In the genomic region with DNA sequence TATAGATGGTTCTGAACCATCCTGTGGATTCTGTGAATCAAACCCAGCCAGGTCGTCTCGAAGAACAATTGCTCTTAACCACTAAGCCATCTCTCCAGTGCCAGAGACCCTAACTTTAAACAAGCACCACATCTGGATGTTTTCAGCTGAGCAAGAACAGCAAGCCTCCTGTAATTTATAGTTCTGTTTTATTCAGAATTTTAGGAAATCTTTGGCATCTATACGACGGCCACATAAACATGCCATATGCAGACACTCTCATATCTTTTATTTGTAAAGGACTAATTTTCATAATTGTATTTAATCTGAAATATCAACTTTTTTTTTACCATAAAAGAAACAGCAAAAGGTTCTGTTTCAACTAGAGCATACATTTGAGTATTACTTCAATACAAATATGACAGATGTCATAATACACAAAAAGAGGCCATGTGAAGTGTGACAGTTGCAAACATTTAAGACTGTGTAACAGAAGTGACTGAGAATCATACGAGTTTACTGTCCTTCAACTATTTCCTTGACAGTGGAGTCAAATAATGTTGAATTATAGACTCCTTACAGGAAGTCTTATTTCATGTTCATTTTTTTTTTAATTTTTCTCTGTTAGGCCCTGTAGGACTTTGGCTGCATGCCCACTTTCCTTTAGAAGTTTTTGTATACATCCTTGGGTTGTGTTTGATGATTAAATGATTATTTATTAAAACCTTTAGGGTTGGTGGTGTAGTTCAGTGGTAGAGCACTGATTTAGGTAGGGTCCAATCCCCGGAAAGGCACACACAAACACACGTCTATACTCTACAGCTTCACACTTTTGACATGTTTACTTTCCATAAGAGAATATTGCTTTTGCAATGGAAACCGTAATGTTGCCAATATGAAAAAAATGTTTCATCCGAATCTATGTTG, we compare ENCODE assay signal across 25 mouse cellular contexts. TPM values are rescaled to one million over a fixed set of nuclear protein-coding genes. Genes with fewer than 3 reads are reported as not detected.
DNase-seq lines count a peak whose midpoint lies in the region; ATAC-seq and TF ChIP-seq lines count a peak whose summit lies in the region.
"Had no signal": no experiment of that assay in that cellular context is flagged by ENCODE, and none has a peak within 500 bp of the region (broad histone marks: within the 10 kb centered on the region; RNA-seq: fewer than 3 reads in every experiment).

No protein-coding gene starts in this region.

- ATAC-seq in intestine, embryonic 14.5 days (replicated peaks; ENCODE audit: low FRiP score, low TSS enrichment, low read depth): peak; percentile 54
- no peak for ATAC-seq in intestine, postnatal 0 days
- ATAC-seq in lung, postnatal 0 days: no peak
- ATAC-seq in intestine, embryonic 16.5 days: peak; percentile 32
- ATAC-seq in monocyte, adult 5-6 weeks (replicated peaks; ENCODE audit: insufficient number of reproducible peaks, low FRiP score, low TSS enrichment, poor library complexity, severe bottlenecking): no peak
- ATAC-seq: activated CD4-positive, CD25-positive, alpha-beta regulatory T cell, adult 4 months; liver, postnatal 0 days had no signal

- H3K27me3 ChIP-seq in intestine, embryonic 14.5 days (replicated peaks; ENCODE audit: control insufficient read depth, insufficient read depth, low read length): no peaks in the 10 kb centered on the region
- H3K27me3 ChIP-seq in intestine, postnatal 0 days (replicated peaks; ENCODE audit: control insufficient read depth, insufficient read depth, low read length): no peaks in the 10 kb centered on the region
- H3K27me3 ChIP-seq in lung, postnatal 0 days (replicated peaks; ENCODE audit: insufficient read depth, low read length): no peaks in the 10 kb centered on the region
- no peaks in the 10 kb centered on the region for H3K27me3 ChIP-seq in intestine, embryonic 16.5 days (replicated peaks; ENCODE audit: control insufficient read depth, insufficient read depth, low read length)
- H3K27me3 ChIP-seq: heart, embryonic 15.5 days had no signal

- H3K9me3 ChIP-seq in intestine, embryonic 14.5 days (ENCODE audit: control insufficient read depth, low read length): no peaks in the 10 kb centered on the region
- no peaks in the 10 kb centered on the region for H3K9me3 ChIP-seq in intestine, postnatal 0 days (ENCODE audit: control insufficient read depth)
- no peaks in the 10 kb centered on the region for H3K9me3 ChIP-seq in lung, postnatal 0 days (ENCODE audit: low read length)
- no peaks in the 10 kb centered on the region for H3K9me3 ChIP-seq in intestine, embryonic 16.5 days (ENCODE audit: control insufficient read depth, low read length)
- H3K9me3 ChIP-seq: embryonic facial prominence, embryonic 12.5 days; heart, embryonic 15.5 days; limb, embryonic 12.5 days; midbrain, embryonic 12.5 days had no signal

- H3K4me3 ChIP-seq in intestine, embryonic 14.5 days (ENCODE audit: low read depth, low read length): no peak overlapping the region
- H3K4me3 ChIP-seq in intestine, postnatal 0 days (ENCODE audit: low read depth, low read length): no peak overlapping the region
- H3K4me3 ChIP-seq in lung, postnatal 0 days (ENCODE audit: low read depth, low read length): no peak overlapping the region
- H3K4me3 ChIP-seq in intestine, embryonic 16.5 days (ENCODE audit: low read length): no peak overlapping the region
- H3K4me3 ChIP-seq: embryonic facial prominence, embryonic 12.5 days; heart, embryonic 15.5 days; layer of hippocampus, adult 2 months; limb, embryonic 12.5 days; midbrain, embryonic 12.5 days had no signal

- 34% methylated on average over 9 of the region's 9 CpGs for WGBS in intestine, embryonic 14.5 days
- WGBS in intestine, postnatal 0 days: 64% methylated on average over 9 of the region's 9 CpGs
- 48% methylated on average over 9 of the region's 9 CpGs for WGBS in lung, postnatal 0 days
- WGBS in intestine, embryonic 16.5 days: 45% methylated on average over 9 of the region's 9 CpGs

- TF ChIP-seq EP300 in lung, postnatal 0 days (IDR thresholded peaks at IDR 0.05): no peak

- H3K27ac ChIP-seq in intestine, embryonic 14.5 days (ENCODE audit: low read depth): peak overlapping the region; percentile 100
- H3K27ac ChIP-seq in intestine, postnatal 0 days (ENCODE audit: low read depth, low read length): no peak overlapping the region
- H3K27ac ChIP-seq in lung, postnatal 0 days (ENCODE audit: low read length): 0 out of 2 replicates have a peak overlapping the region, but pooled peaks have one; percentile 57
- no peak overlapping the region; the same call in 1 of the 2 replicates for H3K27ac ChIP-seq in intestine, embryonic 16.5 days (ENCODE audit: low read length)
- H3K27ac ChIP-seq: layer of hippocampus, adult 2 months; limb, embryonic 12.5 days; midbrain, embryonic 12.5 days had no signal

- peaks cover 70% of the 10 kb centered on the region for H3K36me3 ChIP-seq in intestine, embryonic 14.5 days (ENCODE audit: control insufficient read depth, insufficient read depth, low read length)
- H3K36me3 ChIP-seq in intestine, postnatal 0 days (ENCODE audit: control insufficient read depth, insufficient read depth): peaks cover 6% of the 10 kb centered on the region; the same call in 1 of the 2 replicates
- no peaks in the 10 kb centered on the region for H3K36me3 ChIP-seq in lung, postnatal 0 days (ENCODE audit: insufficient read depth, low read length)
- 0 out of 2 replicates have a peak, but pooled peaks cover 3% of the 10 kb centered on the region for H3K36me3 ChIP-seq in intestine, embryonic 16.5 days (ENCODE audit: control insufficient read depth, insufficient read depth, low read length)
- H3K36me3 ChIP-seq: limb, embryonic 12.5 days; midbrain, embryonic 12.5 days had no signal

- peaks cover 26% of the 10 kb centered on the region for H3K4me1 ChIP-seq in intestine, embryonic 14.5 days (replicated peaks; ENCODE audit: control insufficient read depth, insufficient read depth, low read length)
- H3K4me1 ChIP-seq in intestine, postnatal 0 days (replicated peaks; ENCODE audit: control insufficient read depth, insufficient read depth, low read length): no peaks in the 10 kb centered on the region
- no peaks in the 10 kb centered on the region for H3K4me1 ChIP-seq in lung, postnatal 0 days (ENCODE audit: insufficient read depth, low read depth, low read length)
- 0 out of 2 replicates have a peak, but pooled peaks cover 5% of the 10 kb centered on the region for H3K4me1 ChIP-seq in intestine, embryonic 16.5 days (ENCODE audit: control insufficient read depth, insufficient read depth, low read length)

- no peak for TF ChIP-seq CTCF in intestine, postnatal 0 days (IDR thresholded peaks at IDR 0.05; ENCODE audit: low read depth)
- no peak for TF ChIP-seq CTCF in lung, postnatal 0 days (IDR thresholded peaks at IDR 0.05)

- peak; percentile 53 for DNase-seq in intestine, embryonic 14.5 days (ENCODE audit: low spot score)
- DNase-seq in lung, postnatal 0 days (ENCODE audit: low spot score): no peak
- no peak for DNase-seq in lung, postnatal 4 days
- no peak for DNase-seq in heart, adult 9 months (ENCODE audit: low spot score in 2 of 2)
- DNase-seq: adrenal gland, postnatal 10 days; B cell, adult 2 months; cerebellum, adult 18-20 months; cerebellum, postnatal 14 days; gastrocnemius, postnatal 25 days; heart, postnatal 4 days; kidney, adult 18-20 months; kidney, postnatal 14 days; layer of hippocampus, postnatal 36 days; liver, postnatal 0 days; thymus, postnatal 25 days had no signal

- H3K4me2 ChIP-seq in intestine, embryonic 14.5 days (ENCODE audit: low read length): peak overlapping the region; percentile 88
- no peak overlapping the region for H3K4me2 ChIP-seq in intestine, postnatal 0 days (replicated peaks; ENCODE audit: low read depth)
- H3K4me2 ChIP-seq in lung, postnatal 0 days (replicated peaks; ENCODE audit: low read depth, low read length): no peak overlapping the region; the same call in 1 of the 2 replicates
- H3K4me2 ChIP-seq in intestine, embryonic 16.5 days (ENCODE audit: low read depth, low read length): no peak overlapping the region
- H3K4me2 ChIP-seq: embryonic facial prominence, embryonic 12.5 days; heart, embryonic 15.5 days; limb, embryonic 12.5 days; liver, embryonic 11.5 days; midbrain, embryonic 12.5 days had no signal

- no peak overlapping the region for H3K9ac ChIP-seq in intestine, embryonic 14.5 days (ENCODE audit: low read length)
- no peak overlapping the region for H3K9ac ChIP-seq in intestine, postnatal 0 days (ENCODE audit: low read depth, low read length)
- no peak overlapping the region for H3K9ac ChIP-seq in lung, postnatal 0 days (replicated peaks; ENCODE audit: low read depth)
- H3K9ac ChIP-seq in intestine, embryonic 16.5 days (ENCODE audit: low read depth, low read length): no peak overlapping the region
- H3K9ac ChIP-seq: embryonic facial prominence, embryonic 12.5 days; heart, embryonic 15.5 days; limb, embryonic 12.5 days; liver, postnatal 0 days; midbrain, embryonic 12.5 days had no signal

RNA-seq across cellular contexts. Expression of a gene that starts 13.5 kb away (rescaled TPM):
- 133 and 151 TPM in 2 replicates for polyA plus RNA-seq in intestine, embryonic 14.5 days (2014; fragmentation: Nextera tagmentation; extraction: Ambion mirVana)
- polyA plus RNA-seq in intestine, postnatal 0 days (2015; fragmentation: Nextera tagmentation; extraction: Ambion mirVana): 22.1 and 22.9 TPM in 2 replicates
- polyA plus RNA-seq in lung, postnatal 0 days (2015; fragmentation: Nextera tagmentation; extraction: Ambion mirVana): 39.6 and 44.9 TPM in 2 replicates
- 76.1 and 84.7 TPM in 2 replicates for polyA plus RNA-seq in intestine, embryonic 16.5 days (2015; fragmentation: Nextera tagmentation; extraction: Ambion mirVana)
- total RNA-seq in monocyte, adult 5-6 weeks (2017): 6.7 to 11.1 TPM (median 10.2 TPM) in 3 replicates

Comparison
In these comparisons a context has a peak if more than half of its experiments do, and no peak if none do; other contexts are left out.
1. ATAC-seq: peak in intestine, embryonic 14.5 days (single experiment) and intestine, embryonic 16.5 days (single experiment); none in intestine, postnatal 0 days (single experiment), lung, postnatal 0 days (single experiment) and monocyte, adult 5-6 weeks (single experiment).
2. H3K27ac ChIP-seq: peak in intestine, embryonic 14.5 days (single experiment) and lung, postnatal 0 days (single experiment); none in intestine, postnatal 0 days (single experiment) and intestine, embryonic 16.5 days (single experiment).